Mouse (Mus musculus) c-Kit-negative CD71-positive TER-119-positive erythroid progenitor cells, embryonic 14.5 days (primary cell): ENCODE data around the gene 9430097D07Rik.

Experiments used
- DNase-seq: peaks from one replicate; pipeline ENCODE4 v3.0.0-alpha.2; 2013; ENCODE audit warnings: low read depth, low spot score

Gene 9430097D07Rik

GRCm38 (mm10) chr2:32597248-32597647, 21.8 kb upstream of the 9430097D07Rik start:
- DNase-seq: no peak

- DNase-seq: no peak
These were observed 21.2 kb upstream of the 9430097D07Rik start for GRCm38 (mm10) chr2:32596725-32597124.

GRCm38 (mm10) chr2:32591249-32591648, 15.8 kb upstream of the 9430097D07Rik start:
- no peak for DNase-seq

- DNase-seq: no peak
These were observed 14.7 kb upstream of the 9430097D07Rik start for GRCm38 (mm10) chr2:32590224-32590623.

- DNase-seq: no peak
These were observed 13.8 kb upstream of the 9430097D07Rik start for GRCm38 (mm10) chr2:32589213-32589795.

- DNase-seq: no peak
These were observed 12.3 kb upstream of the 9430097D07Rik start for GRCm38 (mm10) chr2:32587731-32588321.

- peak; percentile 52 for DNase-seq
These were observed 11.4 kb upstream of the 9430097D07Rik start, which contains the start of gene St6galnac4 for GRCm38 (mm10) chr2:32586871-32587351. Gene St6galnac4 (plus strand): TSS chr2:32587095.

- DNase-seq: no peak
These were observed 9.7 kb upstream of the 9430097D07Rik start for GRCm38 (mm10) chr2:32585149-32585714.

- no peak for DNase-seq
These were observed 7.6 kb upstream of the 9430097D07Rik start for GRCm38 (mm10) chr2:32582830-32583799.

- no peak for DNase-seq
These were observed 6.1 kb upstream of the 9430097D07Rik start for GRCm38 (mm10) chr2:32581450-32582095.

- no peak for DNase-seq
These were observed 2.9 kb upstream of the 9430097D07Rik start for GRCm38 (mm10) chr2:32578146-32579046.

- DNase-seq: no peak
These were observed 1.0 kb upstream of the 9430097D07Rik start for GRCm38 (mm10) chr2:32576532-32576931.

GRCm38 (mm10) chr2:32574901-32575585, 441 bp downstream of the 9430097D07Rik start:
- DNase-seq: no peak

- DNase-seq: no peak
These were observed 987 bp downstream of the 9430097D07Rik start, which contains the start of gene Pip5kl1 for GRCm38 (mm10) chr2:32574497-32574896. Gene Pip5kl1 (plus strand): TSS chr2:32574797.

- DNase-seq: no peak
These were observed 3.3 kb downstream of the 9430097D07Rik start for GRCm38 (mm10) chr2:32572196-32572595.

- peak; percentile 76 for DNase-seq
These were observed 4.6 kb downstream of the 9430097D07Rik start, which contains the start of gene Dpm2 for GRCm38 (mm10) chr2:32570698-32571494. Gene Dpm2 (plus strand): TSS chr2:32570858.

- DNase-seq: no peak
These were observed 6.5 kb downstream of the 9430097D07Rik start for GRCm38 (mm10) chr2:32568941-32569340.

- no peak for DNase-seq
These were observed 7.3 kb downstream of the 9430097D07Rik start for GRCm38 (mm10) chr2:32568149-32568548.
